Mouse (Mus musculus) limb, embryonic 15.5 days (tissue): ENCODE results near the gene Prex1. TPM values are rescaled to one million over a fixed set of nuclear protein-coding genes. Genes with fewer than 3 reads are reported as not detected.

ENCODE experiments used
- ATAC-seq: fragments of 200-750 bp; cut with Nextera tagmentation; 2 replicates; pipeline ENCODE4 v1.8.0; 2017; ENCODE audit warnings: low read depth, moderate TSS enrichment; ENCODE audit not compliant: insufficient number of reproducible peaks, low FRiP score, low TSS enrichment
- H3K27ac ChIP-seq: fragments of 300-500 bp; sonication (generic); 2 replicates; pipeline ENCODE4 v1.5.1; 2015; ENCODE audit warnings: moderate library complexity, mild to moderate bottlenecking, inconsistent platforms
- H3K27me3 ChIP-seq: fragments of 300-500 bp; sonication (generic); 2 replicates; pipeline ENCODE4 v1.6.1; 2015; ENCODE audit warnings: inconsistent platforms
- H3K36me3 ChIP-seq: fragments of 300-500 bp; sonication (generic); 2 replicates; pipeline ENCODE4 v1.6.1; 2015; ENCODE audit warnings: inconsistent platforms
- H3K4me1 ChIP-seq: fragments of 300-500 bp; sonication (generic); 2 replicates; pipeline ENCODE4 v1.6.1; 2015; ENCODE audit warnings: inconsistent platforms
- H3K4me2 ChIP-seq: fragments of 300-500 bp; sonication (generic); 2 replicates; pipeline ENCODE4 v1.6.1; 2015; ENCODE audit warnings: mild to moderate bottlenecking, inconsistent platforms
- H3K4me3 ChIP-seq: fragments of 300-500 bp; sonication (generic); 2 replicates; pipeline ENCODE4 v1.5.1; 2015; ENCODE audit warnings: mild to moderate bottlenecking, inconsistent platforms
- H3K9ac ChIP-seq: fragments of 300-500 bp; sonication (generic); 2 replicates; pipeline ENCODE4 v1.6.1; 2015; ENCODE audit warnings: inconsistent platforms
- H3K9me3 ChIP-seq: fragments of 300-500 bp; sonication (generic); 2 replicates; pipeline ENCODE4 v1.6.1; 2016; ENCODE audit warnings: inconsistent platforms
- WGBS: fragments of 180-500 bp; shearing (Covaris S2); methylation state at CpG from one replicate; pipeline ENCODE4 v1.1.7; 2015; 5-methylcytosine and 5-hydroxymethylcytosine counted together
- polyA plus RNA-seq: library from polyadenylated mRNA; unstranded; fragments of >200 nt; fragmentation: Nextera tagmentation; extraction: Ambion mirVana; gene quantifications from 2 replicates; pipeline ENCODE4 v1.2.1, GENCODE M21; 2015

Gene Prex1
- polyA plus RNA-seq, 1 experiment from 2014 or later: 19.1 TPM

DNA sequence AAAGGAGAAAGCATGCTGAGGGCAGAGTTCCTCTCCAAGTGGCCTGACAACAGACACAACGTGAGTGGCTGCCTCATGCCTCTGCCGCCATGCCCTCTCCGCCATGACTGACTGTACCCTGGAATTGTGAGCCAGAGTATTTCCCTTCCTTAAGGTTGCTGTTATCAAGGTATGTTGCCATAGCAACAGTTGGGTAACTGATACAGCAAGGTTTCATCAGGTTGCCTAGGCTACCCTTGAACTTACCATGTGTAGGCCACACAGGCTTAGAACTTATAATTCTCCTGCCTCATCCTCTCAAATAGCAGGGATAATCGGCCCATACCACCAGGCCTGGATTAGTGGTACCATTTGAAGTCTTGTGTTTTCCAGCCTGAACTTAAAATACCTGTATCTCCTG, 58.3 kb downstream of the Prex1 start:
- H3K9ac ChIP-seq: no peak overlapping the region
- no peak overlapping the region for H3K27ac ChIP-seq
- no peak overlapping the region for H3K4me2 ChIP-seq
- 85% methylated on average over 4 of the region's 4 CpGs for WGBS
- no peaks in the 10 kb centered on the region for H3K36me3 ChIP-seq
- peaks cover 27% of the 10 kb centered on the region; the same call in 1 of the 2 replicates for H3K4me1 ChIP-seq
- ATAC-seq: no peak
- no peak overlapping the region for H3K4me3 ChIP-seq
- H3K9me3 ChIP-seq: no peaks in the 10 kb centered on the region
- no peaks in the 10 kb centered on the region for H3K27me3 ChIP-seq

DNA sequence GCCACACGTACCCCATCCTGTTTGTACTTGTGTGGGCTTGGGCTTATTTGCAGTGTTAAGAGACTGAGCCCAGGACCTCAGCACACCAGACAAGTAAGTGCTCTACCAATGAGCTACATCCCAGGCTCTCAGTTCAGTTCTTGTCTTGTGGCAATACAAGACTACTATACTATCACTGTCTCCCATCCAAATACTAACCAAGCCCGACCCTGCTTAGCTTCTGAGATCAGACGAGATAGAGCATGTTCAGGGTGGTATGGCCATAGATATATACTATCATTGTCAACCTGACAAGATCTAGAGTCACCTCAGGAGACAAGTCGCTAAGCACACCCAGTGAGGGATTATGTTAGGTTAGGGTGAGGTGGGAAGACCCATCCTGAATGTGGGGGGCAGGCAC, 58.8 kb downstream of the Prex1 start:
- peaks cover 27% of the 10 kb centered on the region; the same call in 1 of the 2 replicates for H3K4me1 ChIP-seq
- no peak overlapping the region for H3K27ac ChIP-seq
- H3K4me2 ChIP-seq: no peak overlapping the region
- no peaks in the 10 kb centered on the region for H3K9me3 ChIP-seq
- H3K27me3 ChIP-seq: no peaks in the 10 kb centered on the region
- no peak overlapping the region for H3K4me3 ChIP-seq
- ATAC-seq: no peak
- WGBS: 82% methylated on average over 4 of the region's 4 CpGs
- H3K9ac ChIP-seq: no peak overlapping the region
- H3K36me3 ChIP-seq: no peaks in the 10 kb centered on the region

DNA sequence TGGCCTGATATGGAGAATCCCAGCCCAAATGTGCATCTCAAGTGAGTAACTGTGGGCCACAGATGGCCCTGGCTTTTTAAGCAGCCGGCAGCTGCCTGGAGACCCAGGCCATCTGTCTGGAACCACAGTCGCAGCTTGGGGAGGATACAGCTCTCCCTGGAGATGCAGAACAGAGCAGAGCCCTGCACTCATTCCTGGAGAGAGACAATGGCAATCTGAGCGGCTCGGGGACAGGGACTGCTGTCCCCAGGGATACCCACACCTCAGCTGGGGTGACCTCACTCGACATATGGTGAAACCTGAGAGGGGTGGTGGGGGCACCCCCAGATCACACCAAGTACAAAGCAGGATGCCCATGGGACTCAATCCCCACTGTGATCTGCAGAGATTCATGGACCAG, 60.1 kb downstream of the Prex1 start:
- WGBS: 25% methylated on average over 5 of the region's 5 CpGs
- H3K27ac ChIP-seq: no peak overlapping the region
- peaks cover 27% of the 10 kb centered on the region; the same call in 1 of the 2 replicates for H3K4me1 ChIP-seq
- H3K36me3 ChIP-seq: no peaks in the 10 kb centered on the region
- no peak for ATAC-seq
- H3K4me3 ChIP-seq: no peak overlapping the region
- H3K9ac ChIP-seq: no peak overlapping the region
- H3K27me3 ChIP-seq: no peaks in the 10 kb centered on the region
- no peaks in the 10 kb centered on the region for H3K9me3 ChIP-seq
- H3K4me2 ChIP-seq: no peak overlapping the region

DNA sequence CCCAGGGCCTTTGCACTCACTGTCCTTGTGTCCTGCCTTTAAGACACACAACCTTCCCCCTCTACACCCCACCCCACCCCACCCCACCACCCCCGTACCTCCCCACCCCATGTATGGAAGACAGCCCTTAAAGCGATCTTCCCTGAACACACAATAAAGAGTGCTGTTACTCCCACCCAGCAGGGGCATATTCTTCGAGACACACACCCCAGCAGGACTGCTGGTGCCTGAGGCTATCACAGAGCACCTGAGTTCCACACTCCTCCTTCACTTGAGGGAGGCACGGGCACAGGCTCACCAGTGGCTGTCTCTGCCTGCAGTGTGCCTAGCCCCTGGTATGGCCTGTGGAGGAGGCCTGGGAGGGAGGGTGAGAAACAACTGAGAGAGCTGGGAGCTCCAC, 61.0 kb downstream of the Prex1 start:
- WGBS: 52% methylated on average over 4 of the region's 4 CpGs
- H3K36me3 ChIP-seq: no peaks in the 10 kb centered on the region
- H3K27me3 ChIP-seq: no peaks in the 10 kb centered on the region
- H3K9me3 ChIP-seq: no peaks in the 10 kb centered on the region
- H3K4me3 ChIP-seq: no peak overlapping the region
- no peak overlapping the region for H3K27ac ChIP-seq
- H3K9ac ChIP-seq: no peak overlapping the region
- ATAC-seq: no peak
- H3K4me2 ChIP-seq: no peak overlapping the region
- H3K4me1 ChIP-seq: peaks cover 23% of the 10 kb centered on the region; the same call in 1 of the 2 replicates

DNA sequence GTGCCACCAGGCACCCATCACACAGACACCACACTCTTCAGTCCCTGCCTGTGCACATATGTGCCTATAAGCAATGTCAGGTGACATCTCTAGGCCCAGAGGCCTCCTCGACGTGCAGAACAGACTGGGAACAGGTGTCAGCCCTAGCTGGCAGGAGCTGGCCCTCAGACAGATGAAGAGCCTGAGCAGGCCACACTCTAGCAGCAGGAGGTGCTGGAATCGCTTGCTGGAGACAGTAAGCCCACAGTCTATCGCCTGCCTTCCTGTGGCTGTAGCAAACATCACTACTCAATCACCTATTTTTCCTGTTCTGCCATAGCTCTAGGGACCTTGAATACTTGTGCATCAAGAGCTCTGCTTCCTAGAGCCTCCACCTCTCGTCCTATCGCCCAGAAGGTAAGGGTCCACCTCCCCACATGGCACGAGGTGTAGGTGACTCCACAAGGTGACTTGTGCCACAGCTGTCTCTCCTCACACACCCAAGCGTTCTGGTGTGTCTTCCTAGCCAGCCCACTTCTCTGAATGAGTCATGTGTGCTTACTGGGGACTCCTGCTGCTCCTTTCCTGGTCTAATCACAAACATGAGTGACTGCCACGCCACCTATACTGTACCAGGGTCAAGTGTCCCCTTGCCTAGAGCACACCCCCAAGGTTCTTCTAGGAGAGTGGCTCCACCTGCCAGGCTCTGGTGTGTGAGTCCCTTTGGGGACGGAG, 62.2 kb downstream of the Prex1 start:
- Histone ChIP-seq H3K36me3 (no peaks in the 10 kb centered on the region), H3K4me3 (no peak overlapping the region), H3K27ac (no peak overlapping the region), H3K4me1 (peaks cover 28% of the 10 kb centered on the region; the same call in 1 of the 2 replicates), H3K9ac (no peak overlapping the region), H3K27me3 (no peaks in the 10 kb centered on the region), H3K9me3 (no peaks in the 10 kb centered on the region), H3K4me2 (no peak overlapping the region)
- no peak for ATAC-seq
- 63% methylated on average over 10 of the region's 10 CpGs for WGBS

DNA sequence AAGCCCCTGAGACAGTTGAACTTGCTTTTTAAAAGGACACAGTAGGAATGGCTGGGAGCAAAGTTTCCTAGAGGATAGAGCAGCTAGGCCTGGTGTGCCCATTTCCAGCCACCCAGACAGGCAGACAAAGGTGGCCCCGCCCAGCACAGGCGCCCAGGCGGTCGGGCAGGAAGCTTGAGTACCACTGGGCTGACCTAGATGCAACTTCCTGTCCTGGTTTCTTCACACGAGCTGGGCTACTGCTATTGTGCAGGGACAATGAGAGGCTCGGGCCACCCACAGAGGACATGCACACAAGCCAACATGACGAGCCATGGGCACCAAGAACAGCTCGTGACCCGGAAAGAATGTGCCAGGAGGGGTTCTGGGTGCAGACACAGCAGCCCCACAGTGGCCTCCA, 63.2 kb downstream of the Prex1 start:
- H3K27ac ChIP-seq: no peak overlapping the region
- no peak overlapping the region for H3K4me2 ChIP-seq
- no peaks in the 10 kb centered on the region for H3K36me3 ChIP-seq
- no peak overlapping the region for H3K9ac ChIP-seq
- no peaks in the 10 kb centered on the region for H3K27me3 ChIP-seq
- peaks cover 19% of the 10 kb centered on the region; the same call in 1 of the 2 replicates for H3K4me1 ChIP-seq
- no peak overlapping the region for H3K4me3 ChIP-seq
- ATAC-seq: no peak
- 68% methylated on average over 9 of the region's 9 CpGs for WGBS
- no peaks in the 10 kb centered on the region for H3K9me3 ChIP-seq

DNA sequence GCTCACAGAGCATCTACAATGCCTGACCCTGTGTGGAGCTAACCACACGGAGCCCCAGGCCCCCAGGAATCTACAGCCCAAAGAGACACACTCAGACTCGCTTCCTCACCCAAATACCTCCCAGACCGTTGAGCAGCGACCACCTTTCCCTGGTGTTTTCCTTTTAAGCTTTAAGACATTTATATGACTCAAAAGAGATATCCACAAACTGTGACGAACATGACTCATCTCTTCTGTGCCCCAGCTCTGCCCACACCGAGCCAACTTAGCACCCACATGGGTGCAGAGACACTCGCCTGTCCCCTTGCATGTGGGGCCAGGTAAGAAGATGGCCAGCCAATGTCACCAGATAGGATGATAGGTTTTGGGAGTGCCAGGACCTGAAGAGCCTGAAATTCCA, 66.4 kb downstream of the Prex1 start:
- H3K4me2 ChIP-seq: no peak overlapping the region
- H3K4me3 ChIP-seq: no peak overlapping the region
- H3K4me1 ChIP-seq: peaks cover 16% of the 10 kb centered on the region
- peak overlapping the region; percentile 47; the same call in 1 of the 2 replicates for H3K27ac ChIP-seq
- WGBS: 65% methylated on average over 7 of the region's 7 CpGs
- no peak for ATAC-seq
- no peaks in the 10 kb centered on the region for H3K27me3 ChIP-seq
- H3K36me3 ChIP-seq: no peaks in the 10 kb centered on the region
- no peaks in the 10 kb centered on the region for H3K9me3 ChIP-seq
- no peak overlapping the region for H3K9ac ChIP-seq

DNA sequence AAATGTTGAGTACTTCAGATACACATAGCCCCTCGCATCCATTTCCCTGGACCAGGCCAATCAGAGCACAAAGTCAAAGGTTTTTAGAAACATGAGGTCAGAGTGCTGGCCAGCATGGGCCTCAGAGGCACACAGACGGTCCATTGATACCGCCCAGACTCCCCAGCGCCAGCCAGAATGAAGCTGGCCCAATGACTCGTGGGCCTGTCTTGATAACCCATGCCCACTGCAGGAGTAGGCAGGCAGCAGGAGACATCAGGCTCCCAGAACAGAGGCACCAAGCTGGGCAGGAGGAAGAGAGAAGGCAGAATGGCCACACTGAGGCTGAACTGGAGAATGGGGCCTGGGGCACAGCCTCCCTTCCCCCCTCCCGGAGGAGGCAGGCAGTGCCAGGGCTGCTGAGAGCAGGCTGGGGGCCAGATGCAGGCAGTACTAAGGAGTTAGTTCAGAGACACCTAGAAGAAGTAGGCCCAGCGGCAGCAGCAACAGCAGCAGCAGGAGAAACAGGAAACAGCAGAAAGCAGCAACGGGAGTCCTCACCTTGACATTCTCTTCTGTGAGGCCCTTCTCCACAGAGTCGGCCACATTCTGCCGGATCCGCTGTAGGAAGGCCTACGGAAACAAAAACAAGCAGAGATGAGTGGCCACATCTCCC, 67.1 kb downstream of the Prex1 start:
- WGBS: 68% methylated on average over 12 of the region's 12 CpGs
- no peak overlapping the region for H3K4me2 ChIP-seq
- H3K4me1 ChIP-seq: peaks cover 16% of the 10 kb centered on the region
- no peak overlapping the region for H3K9ac ChIP-seq
- H3K27me3 ChIP-seq: no peaks in the 10 kb centered on the region
- no peak overlapping the region for H3K4me3 ChIP-seq
- H3K27ac ChIP-seq: peak overlapping the region; percentile 47; the same call in 1 of the 2 replicates
- H3K9me3 ChIP-seq: no peaks in the 10 kb centered on the region
- no peaks in the 10 kb centered on the region for H3K36me3 ChIP-seq
- ATAC-seq: no peak

DNA sequence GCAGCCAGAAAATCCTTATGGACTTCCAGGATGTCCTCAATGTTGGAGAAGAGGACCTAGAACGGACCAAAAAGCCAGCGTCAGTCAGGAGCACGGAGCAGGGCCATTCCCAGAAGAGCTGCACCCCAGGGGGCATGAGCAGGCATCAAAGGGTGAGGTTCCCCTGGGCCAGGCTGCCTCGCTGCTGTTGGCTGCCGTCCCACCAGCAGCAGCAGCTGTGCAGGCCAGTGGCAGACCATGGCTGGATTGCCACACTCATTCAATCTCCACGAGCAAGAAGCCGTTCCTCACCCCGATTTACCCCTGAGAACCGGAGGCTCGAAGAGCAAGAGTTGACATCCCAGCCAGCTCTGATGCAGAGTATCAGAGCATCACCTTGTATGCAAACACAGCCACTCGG, 68.8 kb downstream of the Prex1 start:
- no peaks in the 10 kb centered on the region for H3K27me3 ChIP-seq
- H3K4me1 ChIP-seq: peaks cover 12% of the 10 kb centered on the region
- H3K9ac ChIP-seq: no peak overlapping the region
- no peak overlapping the region for H3K27ac ChIP-seq
- 0 out of 2 replicates have a peak, but pooled peaks cover 6% of the 10 kb centered on the region for H3K36me3 ChIP-seq
- H3K4me2 ChIP-seq: no peak overlapping the region
- no peak overlapping the region for H3K4me3 ChIP-seq
- H3K9me3 ChIP-seq: no peaks in the 10 kb centered on the region
- ATAC-seq: no peak
- WGBS: 69% methylated on average over 11 of the region's 11 CpGs

DNA sequence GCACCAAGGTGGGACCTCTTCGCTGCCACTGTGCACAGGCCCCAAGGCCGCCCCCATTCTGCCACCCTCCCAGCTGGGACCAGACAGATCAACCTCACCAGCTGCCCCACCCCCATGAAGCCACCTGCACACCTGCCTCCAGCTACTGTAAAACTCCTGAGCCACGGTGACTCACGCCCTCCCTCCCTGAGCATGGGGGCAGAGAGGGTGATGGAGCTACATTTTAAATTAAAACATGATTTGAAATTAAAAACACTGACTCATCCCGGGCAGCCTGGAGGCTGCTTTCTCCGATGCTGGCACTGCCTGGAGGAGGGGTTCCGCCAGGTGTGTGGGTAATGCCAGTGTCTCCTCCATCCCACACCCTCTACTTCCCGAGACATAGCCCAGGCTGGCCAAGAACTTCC, 71.0 kb downstream of the Prex1 start:
- H3K4me2 ChIP-seq: no peak overlapping the region
- H3K4me3 ChIP-seq: no peak overlapping the region
- no peaks in the 10 kb centered on the region for H3K9me3 ChIP-seq
- no peak overlapping the region for H3K27ac ChIP-seq
- peaks cover 12% of the 10 kb centered on the region for H3K4me1 ChIP-seq
- no peaks in the 10 kb centered on the region for H3K27me3 ChIP-seq
- 78% methylated on average over 8 of the region's 8 CpGs for WGBS
- ATAC-seq: no peak
- 0 out of 2 replicates have a peak, but pooled peaks cover 6% of the 10 kb centered on the region for H3K36me3 ChIP-seq
- H3K9ac ChIP-seq: no peak overlapping the region

DNA sequence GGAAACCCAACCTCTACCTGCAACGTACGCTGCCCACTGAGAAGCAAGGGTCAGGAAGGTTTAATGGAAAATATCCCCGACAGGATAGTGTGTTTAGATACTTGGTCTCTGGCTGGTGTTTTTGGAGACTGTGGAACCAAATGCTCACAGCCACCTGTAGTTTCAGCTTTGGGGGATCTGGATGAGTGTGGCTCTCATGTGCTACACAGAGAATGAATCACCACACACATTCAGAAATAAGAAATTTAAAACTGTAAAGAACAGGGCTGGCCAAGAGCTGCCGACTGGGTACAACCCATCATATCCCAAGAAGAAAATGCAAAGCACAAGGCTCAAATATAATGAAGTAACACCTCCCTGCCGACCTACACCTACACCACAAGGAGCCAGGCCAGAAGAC, 73.9 kb downstream of the Prex1 start:
- Histone ChIP-seq H3K4me1 (peaks cover 2% of the 10 kb centered on the region; the same call in 1 of the 2 replicates), H3K4me2 (no peak overlapping the region), H3K27me3 (no peaks in the 10 kb centered on the region), H3K9ac (no peak overlapping the region), H3K9me3 (no peaks in the 10 kb centered on the region), H3K4me3 (no peak overlapping the region), H3K27ac (no peak overlapping the region), H3K36me3 (peaks cover 6% of the 10 kb centered on the region; the same call in 1 of the 2 replicates)
- no peak for ATAC-seq
- 83% methylated on average over 5 of the region's 5 CpGs for WGBS

DNA sequence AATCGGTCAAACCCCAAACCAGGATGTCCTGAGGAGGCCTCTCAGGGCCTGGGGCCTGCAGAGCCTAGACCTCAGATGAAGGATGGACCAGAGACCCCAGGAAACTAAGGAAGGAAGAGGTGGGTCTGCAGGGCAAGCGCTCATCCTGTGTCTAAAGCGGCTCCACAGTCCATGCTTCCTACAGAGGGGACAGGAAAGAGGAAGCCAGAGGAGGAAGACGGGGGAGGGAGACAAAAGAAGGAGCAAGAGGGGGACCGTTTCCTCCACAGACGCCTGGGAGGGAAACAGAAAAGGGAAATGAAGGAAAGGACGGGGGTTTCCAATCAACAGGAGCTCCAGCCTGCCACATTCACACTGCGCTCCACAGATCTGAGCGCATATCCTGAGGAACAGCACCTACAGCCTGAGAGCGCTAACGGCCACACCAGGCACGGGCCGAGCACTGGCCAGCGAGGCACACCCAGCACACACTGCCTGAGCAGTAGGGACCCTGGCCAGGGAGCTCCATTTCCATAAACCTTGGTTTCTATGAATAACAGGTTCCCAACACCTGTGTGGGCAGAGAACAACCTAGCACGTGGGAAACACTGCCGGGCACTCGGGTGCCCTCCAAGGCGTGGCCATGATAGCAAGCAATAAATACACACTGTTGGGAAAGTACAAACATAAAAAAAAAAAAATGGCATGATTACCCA, 74.5 kb downstream of the Prex1 start:
- 72% methylated on average over 18 of the region's 18 CpGs for WGBS
- Histone ChIP-seq H3K27me3 (no peaks in the 10 kb centered on the region), H3K9ac (no peak overlapping the region), H3K4me3 (no peak overlapping the region), H3K4me1 (peaks cover 2% of the 10 kb centered on the region; the same call in 1 of the 2 replicates), H3K36me3 (peaks cover 6% of the 10 kb centered on the region; the same call in 1 of the 2 replicates), H3K9me3 (no peaks in the 10 kb centered on the region), H3K4me2 (no peak overlapping the region), H3K27ac (peak overlapping the region; percentile 7; the same call in 1 of the 2 replicates)
- no peak for ATAC-seq
